Mouse (Mus musculus): ENCODE measurements at regions not wholly inside any gene's neighbourhood (a gene's known extent, or its start where the extent isn't known, plus 50 kb on each side); places are given as distances from the start of the nearest gene placed in this dataset.
A peak's percentile ranks its signal among the peaks of the same experiment; 100 is the strongest.

DNA sequence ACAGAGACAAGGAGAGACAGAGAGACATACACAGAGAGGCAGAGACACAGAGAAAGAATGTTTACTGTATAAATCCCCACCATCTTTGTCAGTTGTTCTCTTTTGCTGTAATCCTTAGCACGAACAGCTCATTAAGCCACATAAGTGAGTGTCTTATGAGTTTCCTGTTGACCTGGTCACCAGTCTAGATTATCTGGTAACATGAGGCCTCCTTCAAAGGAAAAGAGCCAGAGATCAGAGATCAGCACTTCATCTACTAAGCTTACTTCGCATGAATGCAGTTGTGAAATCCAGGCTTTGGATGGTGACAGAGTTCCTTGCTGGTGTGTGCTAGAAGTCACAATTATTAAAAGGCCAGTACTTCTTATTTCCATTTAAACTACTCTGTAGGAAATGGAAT, 566.2 kb downstream of the Nebl start:
- Histone ChIP-seq H3K9me3 (replicated peaks; ENCODE audit: low read length) (no peaks in the 10 kb centered on the region), H3K4me2 (ENCODE audit: low read length) (no peak overlapping the region), H3K4me1 (replicated peaks; ENCODE audit: insufficient read depth, low read length) (no peaks in the 10 kb centered on the region), H3K36me3 (ENCODE audit: insufficient read depth, low read length) (no peaks in the 10 kb centered on the region), H3K27me3 (ENCODE audit: insufficient read depth, low read length) (no peaks in the 10 kb centered on the region), H3K27ac (no peak overlapping the region), H3K4me3 (replicated peaks; ENCODE audit: low read depth, low read length) (no peak overlapping the region), H3K9ac (ENCODE audit: low read depth, low read length) (no peak overlapping the region)
- no peak for DNase-seq (ENCODE audit: low spot score)
- no peak for TF ChIP-seq CTCF (IDR thresholded peaks at IDR 0.05; ENCODE audit: low read depth)
- 29% methylated on average over 2 of the region's 2 CpGs for WGBS
- no peak for ATAC-seq (replicated peaks; ENCODE audit: low FRiP score, low read depth)

DNA sequence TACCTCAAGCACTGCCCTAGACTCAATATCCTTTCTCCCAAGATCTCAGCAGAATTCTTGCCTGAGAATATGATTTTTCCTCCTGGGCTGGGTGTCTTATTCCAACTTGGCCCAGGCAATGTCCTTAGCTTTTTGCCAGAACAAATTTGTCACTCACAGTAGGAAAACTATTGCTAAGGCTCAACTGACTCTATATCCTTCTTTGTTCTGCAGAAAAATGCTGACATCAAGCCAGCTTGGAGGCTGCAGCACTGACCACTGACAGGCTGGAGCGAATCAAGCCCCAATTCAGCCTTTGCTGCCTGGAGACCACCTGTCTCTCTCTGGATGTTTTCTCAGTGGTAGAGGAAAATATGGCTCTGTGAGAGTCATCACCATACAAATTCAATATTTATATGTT, 572.8 kb downstream of the Nebl start:
- Histone ChIP-seq H3K4me3 (replicated peaks; ENCODE audit: low read depth, low read length) (no peak overlapping the region), H3K4me1 (replicated peaks; ENCODE audit: insufficient read depth, low read length) (no peaks in the 10 kb centered on the region), H3K9me3 (replicated peaks; ENCODE audit: low read length) (no peaks in the 10 kb centered on the region), H3K27ac (no peak overlapping the region), H3K4me2 (ENCODE audit: low read length) (no peak overlapping the region), H3K27me3 (ENCODE audit: insufficient read depth, low read length) (no peaks in the 10 kb centered on the region), H3K9ac (ENCODE audit: low read depth, low read length) (no peak overlapping the region), H3K36me3 (ENCODE audit: insufficient read depth, low read length) (no peaks in the 10 kb centered on the region)
- DNase-seq (ENCODE audit: low spot score) = no peak
- 86% methylated on average over 1 of the region's 1 CpGs for WGBS
- ATAC-seq (replicated peaks; ENCODE audit: low FRiP score, low read depth) = no peak
- no peak for TF ChIP-seq CTCF (IDR thresholded peaks at IDR 0.05; ENCODE audit: low read depth)

DNA sequence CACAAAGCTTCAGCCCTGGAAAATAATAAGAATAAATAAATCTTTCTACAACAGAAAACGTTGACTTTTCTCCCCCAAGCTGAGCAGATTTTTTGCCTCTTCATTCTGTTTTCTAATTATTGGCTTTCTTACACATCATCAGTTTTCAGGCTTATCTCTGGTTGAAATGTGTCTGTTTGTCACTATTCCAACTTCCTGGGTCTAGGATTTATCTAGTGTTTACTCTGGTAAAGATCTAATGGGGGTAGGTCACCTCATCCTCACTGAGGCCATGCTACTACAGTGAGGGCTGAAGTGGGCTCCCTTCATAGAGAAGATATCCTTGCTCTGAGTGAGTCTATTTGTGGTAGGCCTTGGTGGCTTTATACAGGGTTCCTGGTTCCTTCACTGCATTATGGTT, 573.9 kb downstream of the Nebl start:
- no peak overlapping the region for H3K4me2 ChIP-seq (ENCODE audit: low read length)
- no peak for DNase-seq (ENCODE audit: low spot score)
- no peak for TF ChIP-seq CTCF (IDR thresholded peaks at IDR 0.05; ENCODE audit: low read depth)
- no peaks in the 10 kb centered on the region for H3K4me1 ChIP-seq (replicated peaks; ENCODE audit: insufficient read depth, low read length)
- no peak for ATAC-seq (replicated peaks; ENCODE audit: low FRiP score, low read depth)
- no peak overlapping the region for H3K4me3 ChIP-seq (replicated peaks; ENCODE audit: low read depth, low read length)
- no peak overlapping the region for H3K9ac ChIP-seq (ENCODE audit: low read depth, low read length)
- WGBS = 33% methylated on average over 1 of the region's 1 CpGs
- no peaks in the 10 kb centered on the region for H3K9me3 ChIP-seq (replicated peaks; ENCODE audit: low read length)
- H3K36me3 ChIP-seq (ENCODE audit: insufficient read depth, low read length) = no peaks in the 10 kb centered on the region
- no peak overlapping the region for H3K27ac ChIP-seq
- H3K27me3 ChIP-seq (ENCODE audit: insufficient read depth, low read length) = no peaks in the 10 kb centered on the region

DNA sequence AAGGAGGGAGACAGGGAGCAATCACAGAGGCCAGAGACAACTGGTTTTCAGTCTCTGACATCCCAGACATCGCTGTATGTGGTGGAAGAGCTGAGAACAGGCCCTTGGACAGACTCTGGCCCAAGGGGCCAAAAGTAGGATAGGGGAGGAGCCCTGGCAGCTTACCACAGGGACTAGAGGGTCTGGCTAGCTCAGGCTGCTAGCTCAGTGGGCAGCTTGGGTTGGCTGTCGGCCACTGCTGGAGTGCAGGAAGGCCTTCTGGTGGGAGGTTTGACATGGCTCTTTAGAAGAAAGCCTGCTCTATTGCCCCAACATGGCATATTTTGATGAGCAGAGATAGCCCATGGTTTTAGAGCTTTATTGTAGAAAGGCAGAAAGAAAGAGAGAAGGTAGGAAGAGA, 575.7 kb downstream of the Nebl start:
- H3K9me3 ChIP-seq (replicated peaks; ENCODE audit: low read length) = no peaks in the 10 kb centered on the region
- WGBS = 80% methylated on average over 2 of the region's 2 CpGs
- DNase-seq (ENCODE audit: low spot score) = no peak
- H3K27ac ChIP-seq = no peak overlapping the region
- H3K4me3 ChIP-seq (replicated peaks; ENCODE audit: low read depth, low read length) = no peak overlapping the region
- no peak overlapping the region for H3K9ac ChIP-seq (ENCODE audit: low read depth, low read length)
- no peak for ATAC-seq (replicated peaks; ENCODE audit: low FRiP score, low read depth)
- no peaks in the 10 kb centered on the region for H3K36me3 ChIP-seq (ENCODE audit: insufficient read depth, low read length)
- no peak for TF ChIP-seq CTCF (IDR thresholded peaks at IDR 0.05; ENCODE audit: low read depth)
- H3K4me2 ChIP-seq (ENCODE audit: low read length) = no peak overlapping the region
- H3K4me1 ChIP-seq (replicated peaks; ENCODE audit: insufficient read depth, low read length) = no peaks in the 10 kb centered on the region
- no peaks in the 10 kb centered on the region for H3K27me3 ChIP-seq (ENCODE audit: insufficient read depth, low read length)

DNA sequence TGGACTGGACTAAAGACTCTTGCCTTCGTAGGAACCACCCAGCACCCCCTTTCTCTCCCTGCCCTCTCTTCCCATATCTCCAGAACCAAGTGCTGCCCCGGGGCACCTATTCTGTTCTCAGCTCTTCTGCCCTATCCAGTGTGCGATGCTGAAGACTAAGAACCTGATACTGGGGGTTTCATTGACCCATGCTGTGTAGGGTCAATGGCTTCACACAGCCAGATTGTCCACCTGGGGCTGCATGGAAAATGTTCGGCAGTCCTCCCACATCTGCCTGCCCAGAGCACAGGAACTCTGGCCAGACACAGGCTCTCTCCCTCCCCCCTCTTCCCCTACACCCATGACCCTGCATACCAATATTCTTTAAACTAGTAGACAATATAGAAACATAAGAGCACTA, 607.6 kb downstream of the Nebl start:
- Histone ChIP-seq H3K9ac (ENCODE audit: low read depth, low read length) (no peak overlapping the region), H3K27ac (no peak overlapping the region), H3K36me3 (ENCODE audit: insufficient read depth, low read length) (no peaks in the 10 kb centered on the region), H3K4me1 (replicated peaks; ENCODE audit: insufficient read depth, low read length) (no peaks in the 10 kb centered on the region), H3K4me3 (replicated peaks; ENCODE audit: low read depth, low read length) (no peak overlapping the region), H3K9me3 (replicated peaks; ENCODE audit: low read length) (no peaks in the 10 kb centered on the region), H3K27me3 (ENCODE audit: insufficient read depth, low read length) (no peaks in the 10 kb centered on the region), H3K4me2 (ENCODE audit: low read length) (no peak overlapping the region)
- 41% methylated on average over 4 of the region's 4 CpGs for WGBS
- peak; percentile 33 for DNase-seq (ENCODE audit: low spot score)
- no peak; the same call in 1 of the 2 replicates for ATAC-seq (replicated peaks; ENCODE audit: low FRiP score, low read depth)
- TF ChIP-seq CTCF (IDR thresholded peaks at IDR 0.05; ENCODE audit: low read depth) = no peak

DNA sequence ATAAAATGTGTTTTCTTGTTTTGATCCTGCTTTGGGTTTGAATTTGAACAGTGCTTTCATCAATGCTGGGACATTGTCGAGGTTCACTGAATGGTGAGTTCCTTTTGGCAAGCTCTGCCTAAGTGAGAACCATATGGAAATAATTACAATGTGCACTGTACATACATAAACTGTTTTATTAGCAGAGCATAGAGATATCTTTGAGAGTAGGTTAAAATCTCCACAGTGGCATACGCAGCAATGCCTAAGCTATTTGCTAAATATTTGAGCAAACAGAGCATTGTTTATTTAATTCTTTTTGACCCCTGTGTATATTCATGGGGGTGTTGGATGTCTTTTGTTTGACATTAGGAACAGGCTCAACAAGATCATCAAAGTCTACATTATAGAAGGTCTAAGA, 614.0 kb downstream of the Nebl start:
- DNase-seq (ENCODE audit: low spot score) (no peak), ATAC-seq (replicated peaks; ENCODE audit: low FRiP score, low read depth) (no peak)
- Histone ChIP-seq H3K4me2 (ENCODE audit: low read length) (no peak overlapping the region), H3K9ac (ENCODE audit: low read depth, low read length) (no peak overlapping the region), H3K4me1 (replicated peaks; ENCODE audit: insufficient read depth, low read length) (no peaks in the 10 kb centered on the region), H3K4me3 (replicated peaks; ENCODE audit: low read depth, low read length) (no peak overlapping the region), H3K27me3 (ENCODE audit: insufficient read depth, low read length) (no peaks in the 10 kb centered on the region), H3K36me3 (ENCODE audit: insufficient read depth, low read length) (no peaks in the 10 kb centered on the region), H3K27ac (no peak overlapping the region), H3K9me3 (replicated peaks; ENCODE audit: low read length) (no peaks in the 10 kb centered on the region)
- WGBS = 64% methylated on average over 2 of the region's 2 CpGs
- TF ChIP-seq CTCF (IDR thresholded peaks at IDR 0.05; ENCODE audit: low read depth) = no peak

DNA sequence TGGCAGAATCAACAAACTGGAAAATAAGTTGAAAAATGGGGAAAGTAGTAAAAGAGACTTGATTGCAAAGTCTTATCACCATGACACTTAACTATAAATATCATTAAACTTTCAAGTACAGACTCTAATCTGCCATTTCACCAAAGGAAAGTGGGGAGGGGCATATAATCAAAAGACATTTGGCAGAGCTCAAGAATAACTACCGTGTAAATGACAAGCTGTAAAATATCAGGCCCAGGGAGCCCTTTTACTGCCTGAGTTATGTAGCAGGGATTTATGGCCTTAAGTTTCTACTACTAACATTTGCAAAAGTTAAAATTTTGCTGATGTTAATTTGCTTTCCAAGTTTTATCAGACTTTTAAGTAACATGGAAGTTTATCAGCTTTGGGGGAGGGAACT, 620.1 kb downstream of the Nebl start:
- TF ChIP-seq CTCF (IDR thresholded peaks at IDR 0.05; ENCODE audit: low read depth) = no peak
- Histone ChIP-seq H3K4me1 (replicated peaks; ENCODE audit: insufficient read depth, low read length) (no peaks in the 10 kb centered on the region), H3K9ac (ENCODE audit: low read depth, low read length) (no peak overlapping the region), H3K4me2 (ENCODE audit: low read length) (no peak overlapping the region), H3K9me3 (replicated peaks; ENCODE audit: low read length) (no peaks in the 10 kb centered on the region), H3K27me3 (ENCODE audit: insufficient read depth, low read length) (no peaks in the 10 kb centered on the region), H3K4me3 (replicated peaks; ENCODE audit: low read depth, low read length) (no peak overlapping the region), H3K36me3 (ENCODE audit: insufficient read depth, low read length) (no peaks in the 10 kb centered on the region), H3K27ac (no peak overlapping the region)
- ATAC-seq (replicated peaks; ENCODE audit: low FRiP score, low read depth) (no peak), DNase-seq (ENCODE audit: low spot score) (peak; percentile 61)
- whole genome bisulfite sequencing = 33% methylated on average over 1 of the region's 1 CpGs

Measured in kidney, postnatal 0 days (tissue).